Mouse (Mus musculus) gastrocnemius, postnatal 10 days (tissue): Measurements from ENCODE around the gene Fcamr. TPM values are rescaled to one million over a fixed set of nuclear protein-coding genes. Genes with fewer than 3 reads are reported as not detected.

Source experiments
- DNase-seq: peaks from one replicate; pipeline ENCODE4 v3.0.0; 2021; ENCODE audit warnings: mixed read lengths
- total RNA-seq, 2 experiments: library from RNA; stranded (reverse); gene quantifications; 2 replicates each; pipeline ENCODE4 v1.2.3; 2021

The Fcamr gene
- total RNA-seq, 2 experiments from 2014 or later, result not detected

- no peak for DNase-seq
Observed at GRCm38 (mm10) chr1:130802976-130803375, 2.3 kb downstream of the Fcamr start.

GRCm38 (mm10) chr1:130804279-130804678, 3.6 kb downstream of the Fcamr start:
- no peak for DNase-seq

GRCm38 (mm10) chr1:130810906-130811305, 10.2 kb downstream of the Fcamr start:
- DNase-seq, result no peak

GRCm38 (mm10) chr1:130811316-130811715, 10.6 kb downstream of the Fcamr start:
- no peak for DNase-seq

GRCm38 (mm10) chr1:130819737-130820136, 19.0 kb downstream of the Fcamr start:
- no peak for DNase-seq

- DNase-seq, result no peak
Observed at GRCm38 (mm10) chr1:130820316-130821148, 19.8 kb downstream of the Fcamr start.

GRCm38 (mm10) chr1:130821149-130821471, 20.4 kb downstream of the Fcamr start:
- no peak for DNase-seq

- no peak for DNase-seq
Observed at GRCm38 (mm10) chr1:130821911-130822625, 21.4 kb downstream of the Fcamr start.

GRCm38 (mm10) chr1:130826448-130826847, 25.7 kb downstream of the Fcamr start, which contains the start of gene Pigr:
TSS of gene Pigr (plus strand) at chr1:130826684.
- DNase-seq, result no peak

- no peak for DNase-seq
Observed at GRCm38 (mm10) chr1:130828656-130829055, 28.0 kb downstream of the Fcamr start.

GRCm38 (mm10) chr1:130829906-130830830, 29.5 kb downstream of the Fcamr start:
- DNase-seq, result no peak

GRCm38 (mm10) chr1:130832230-130833149, 31.8 kb downstream of the Fcamr start:
- no peak for DNase-seq

GRCm38 (mm10) chr1:130835161-130835936, 34.6 kb downstream of the Fcamr start:
- no peak for DNase-seq

- DNase-seq, result no peak
Observed at GRCm38 (mm10) chr1:130838288-130838687, 37.6 kb downstream of the Fcamr start.

- no peak for DNase-seq
Observed at GRCm38 (mm10) chr1:130840599-130841379, 40.1 kb downstream of the Fcamr start.

GRCm38 (mm10) chr1:130841621-130842020, 40.9 kb downstream of the Fcamr start:
- DNase-seq, result no peak

GRCm38 (mm10) chr1:130844516-130844915, 43.8 kb downstream of the Fcamr start:
- no peak for DNase-seq

- DNase-seq, result no peak
Observed at GRCm38 (mm10) chr1:130849530-130850214, 49.0 kb downstream of the Fcamr start.

- no peak for DNase-seq
Observed at GRCm38 (mm10) chr1:130850405-130850804, 49.7 kb downstream of the Fcamr start.
